Mouse (Mus musculus): ENCODE data around the gene Mon1b. TPM values are rescaled to one million over a fixed set of nuclear protein-coding genes. Genes with fewer than 3 reads are reported as not detected.

Gene Mon1b
- polyA plus RNA-seq, 2 experiments = 5.4 to 6.4 TPM

DNA sequence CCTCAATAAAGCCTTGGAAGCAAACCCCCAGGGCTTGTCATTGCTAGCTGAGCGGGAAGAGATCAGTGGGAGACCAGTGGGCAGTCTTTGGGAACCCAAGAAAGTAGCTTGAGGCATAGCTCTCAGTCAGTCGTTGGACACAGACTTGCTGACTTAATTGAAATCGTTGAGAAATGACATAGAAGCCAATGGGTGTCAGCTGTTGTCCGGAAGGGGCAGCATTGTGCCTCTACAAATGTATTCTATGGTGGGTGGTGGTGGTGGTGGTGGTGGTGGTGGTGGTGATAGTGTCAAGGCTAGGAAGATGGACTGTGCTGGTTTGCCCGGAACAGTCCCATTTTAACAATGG is 867 bp downstream of the Mon1b start:
- Histone ChIP-seq H3K9ac (ENCODE audit: low read depth, low read length, severe bottlenecking) (peak overlapping the region; percentile 54), H3K9me3 (ENCODE audit: control insufficient read depth, low read length) (no peaks in the 10 kb centered on the region), H3K36me3 (ENCODE audit: control insufficient read depth, insufficient read depth, low read length) (peaks cover 32% of the 10 kb centered on the region), H3K27me3 (ENCODE audit: control insufficient read depth, insufficient read depth, low read length) (no peaks in the 10 kb centered on the region), H3K4me3 (replicated peaks; ENCODE audit: low read length) (peak overlapping the region; percentile 56), H3K4me1 (ENCODE audit: control insufficient read depth, insufficient read depth, low read length) (peaks cover 14% of the 10 kb centered on the region), H3K4me2 (replicated peaks; ENCODE audit: low read depth, low read length, severe bottlenecking) (peak overlapping the region; percentile 96), H3K27ac (replicated peaks; ENCODE audit: low read depth, low read length) (no peak overlapping the region)
- 33% methylated on average over 5 of the region's 5 CpGs for WGBS
- ATAC-seq (ENCODE audit: low FRiP score, low read depth) (no peak), DNase-seq (ENCODE audit: low spot score) (no peak)
- no peak for TF ChIP-seq POLR2A (IDR thresholded peaks at IDR 0.05; ENCODE audit: borderline replicate concordance, extremely low read depth, insufficient read depth, insufficient read length)

- 90% methylated on average over 8 of the region's 8 CpGs for WGBS
- no peak overlapping the region for H3K9ac ChIP-seq (ENCODE audit: low read depth, low read length, severe bottlenecking)
- H3K27ac ChIP-seq (replicated peaks; ENCODE audit: low read depth, low read length) = no peak overlapping the region
- no peak for ATAC-seq (ENCODE audit: low FRiP score, low read depth)
- no peaks in the 10 kb centered on the region for H3K27me3 ChIP-seq (ENCODE audit: control insufficient read depth, insufficient read depth, low read length)
- H3K4me3 ChIP-seq (replicated peaks; ENCODE audit: low read length) = no peak overlapping the region
- peaks cover 8% of the 10 kb centered on the region for H3K4me1 ChIP-seq (ENCODE audit: control insufficient read depth, insufficient read depth, low read length)
- no peaks in the 10 kb centered on the region for H3K9me3 ChIP-seq (ENCODE audit: control insufficient read depth, low read length)
- no peak overlapping the region for H3K4me2 ChIP-seq (replicated peaks; ENCODE audit: low read depth, low read length, severe bottlenecking)
- no peak for TF ChIP-seq POLR2A (IDR thresholded peaks at IDR 0.05; ENCODE audit: borderline replicate concordance, extremely low read depth, insufficient read depth, insufficient read length)
- peaks cover 50% of the 10 kb centered on the region for H3K36me3 ChIP-seq (ENCODE audit: control insufficient read depth, insufficient read depth, low read length)
- DNase-seq (ENCODE audit: low spot score) = no peak
Measured at GRCm38 (mm10) chr8:113640357-113640756, 5.0 kb downstream of the Mon1b start.

- H3K9ac ChIP-seq (ENCODE audit: low read depth, low read length, severe bottlenecking) = no peak within 1 kb of the TSS
- no peaks in the 10 kb centered on the region for H3K4me1 ChIP-seq (ENCODE audit: control insufficient read depth, insufficient read depth, low read length)
- no peaks in the 10 kb centered on the region for H3K9me3 ChIP-seq (ENCODE audit: control insufficient read depth, low read length)
- WGBS = 92% methylated on average over 16 of the region's 16 CpGs
- no peak within 1 kb of the TSS for H3K27ac ChIP-seq (replicated peaks; ENCODE audit: low read depth, low read length)
- H3K36me3 ChIP-seq (ENCODE audit: control insufficient read depth, insufficient read depth, low read length) = peaks cover 49% of the 10 kb centered on the region
- no peak within 1 kb of the TSS for H3K4me3 ChIP-seq (replicated peaks; ENCODE audit: low read length)
- TF ChIP-seq POLR2A (IDR thresholded peaks at IDR 0.05; ENCODE audit: borderline replicate concordance, extremely low read depth, insufficient read depth, insufficient read length) = no peak
- H3K27me3 ChIP-seq (ENCODE audit: control insufficient read depth, insufficient read depth, low read length) = no peaks in the 10 kb centered on the region
- ATAC-seq (ENCODE audit: low FRiP score, low read depth) = no peak
- DNase-seq (ENCODE audit: low spot score) = no peak
- H3K4me2 ChIP-seq (replicated peaks; ENCODE audit: low read depth, low read length, severe bottlenecking) = no peak within 1 kb of the TSS
Measured at GRCm38 (mm10) chr8:113642926-113643325, 7.5 kb downstream of the Mon1b start, which contains the start of gene Syce1l. Gene Syce1l, plus strand, starts transcription at chr8:113643213.

DNA sequence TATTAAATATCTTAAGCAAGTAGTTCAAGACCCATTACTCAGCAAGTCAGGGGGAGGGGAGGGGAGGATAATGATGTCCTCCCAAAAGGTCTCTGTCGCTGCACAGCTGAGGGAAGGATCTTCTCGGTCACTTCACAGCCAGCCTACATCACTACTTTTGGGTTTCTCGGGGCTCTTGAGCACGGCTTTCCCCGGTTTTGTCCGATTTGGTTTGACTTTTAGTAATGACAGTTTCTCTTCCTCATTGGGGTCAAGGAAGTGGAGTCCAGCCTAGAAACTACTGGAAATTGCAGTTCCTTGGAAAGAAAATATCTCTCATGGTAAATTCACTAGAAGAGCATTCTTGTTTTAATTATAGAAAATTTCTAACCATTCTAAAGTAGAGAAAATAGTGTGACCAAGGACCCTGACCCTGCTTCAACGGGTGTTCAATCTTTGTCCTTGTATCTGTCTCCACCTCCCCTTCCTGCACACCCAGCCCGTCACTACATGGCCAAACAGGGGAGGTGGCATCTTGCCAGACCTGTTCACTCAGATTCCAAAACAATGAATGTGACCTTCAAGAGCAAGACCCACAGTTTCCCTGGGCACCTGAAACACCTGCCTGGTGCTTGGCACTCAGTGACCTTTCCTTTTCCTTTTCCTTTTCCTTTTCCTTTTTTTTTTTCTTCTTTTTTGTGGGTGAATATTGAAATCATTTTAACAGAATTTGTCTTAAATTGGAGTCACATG is 8.3 kb downstream of the Mon1b start:
- WGBS = 77% methylated on average over 8 of the region's 8 CpGs
- H3K36me3 ChIP-seq (ENCODE audit: control insufficient read depth, insufficient read depth, low read length) = peaks cover 42% of the 10 kb centered on the region
- ATAC-seq (ENCODE audit: low FRiP score, low read depth) (no peak), DNase-seq (ENCODE audit: low spot score) (no peak)
- H3K27ac ChIP-seq (replicated peaks; ENCODE audit: low read depth, low read length) = no peak overlapping the region
- H3K9ac ChIP-seq (ENCODE audit: low read depth, low read length, severe bottlenecking) = no peak overlapping the region
- no peak for TF ChIP-seq POLR2A (IDR thresholded peaks at IDR 0.05; ENCODE audit: borderline replicate concordance, extremely low read depth, insufficient read depth, insufficient read length)
- H3K27me3 ChIP-seq (ENCODE audit: control insufficient read depth, insufficient read depth, low read length) = no peaks in the 10 kb centered on the region
- H3K4me2 ChIP-seq (replicated peaks; ENCODE audit: low read depth, low read length, severe bottlenecking) = no peak overlapping the region
- H3K4me3 ChIP-seq (replicated peaks; ENCODE audit: low read length) = no peak overlapping the region
- no peaks in the 10 kb centered on the region for H3K4me1 ChIP-seq (ENCODE audit: control insufficient read depth, insufficient read depth, low read length)
- no peaks in the 10 kb centered on the region for H3K9me3 ChIP-seq (ENCODE audit: control insufficient read depth, low read length)

DNA sequence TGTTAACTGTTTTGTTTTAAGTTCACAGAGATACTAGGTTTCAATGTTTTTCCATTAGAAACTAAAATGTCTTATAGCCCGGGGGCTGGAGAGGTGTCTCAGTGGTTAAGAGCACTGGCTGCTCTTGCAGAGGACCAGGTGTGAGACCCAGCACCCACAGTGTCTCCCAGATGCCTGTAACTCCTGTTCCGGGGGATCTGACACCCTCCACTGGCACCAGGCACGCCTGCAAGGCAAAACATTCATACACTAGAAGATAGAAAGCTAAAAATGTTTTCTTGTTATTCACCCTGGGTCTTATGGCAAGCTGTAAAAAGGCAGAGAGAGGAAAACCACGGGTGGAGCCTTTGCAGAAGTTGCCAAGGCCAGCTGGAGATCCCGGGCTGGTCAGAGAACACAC is 9.8 kb downstream of the Mon1b start:
- peaks cover 27% of the 10 kb centered on the region for H3K36me3 ChIP-seq (ENCODE audit: control insufficient read depth, insufficient read depth, low read length)
- 61% methylated on average over 5 of the region's 5 CpGs for WGBS
- no peaks in the 10 kb centered on the region for H3K9me3 ChIP-seq (ENCODE audit: control insufficient read depth, low read length)
- no peak overlapping the region for H3K4me2 ChIP-seq (replicated peaks; ENCODE audit: low read depth, low read length, severe bottlenecking)
- H3K27ac ChIP-seq (replicated peaks; ENCODE audit: low read depth, low read length) = no peak overlapping the region
- no peaks in the 10 kb centered on the region for H3K27me3 ChIP-seq (ENCODE audit: control insufficient read depth, insufficient read depth, low read length)
- no peak for ATAC-seq (ENCODE audit: low FRiP score, low read depth)
- H3K9ac ChIP-seq (ENCODE audit: low read depth, low read length, severe bottlenecking) = no peak overlapping the region
- no peak for TF ChIP-seq POLR2A (IDR thresholded peaks at IDR 0.05; ENCODE audit: borderline replicate concordance, extremely low read depth, insufficient read depth, insufficient read length)
- H3K4me3 ChIP-seq (replicated peaks; ENCODE audit: low read length) = no peak overlapping the region
- no peak for DNase-seq (ENCODE audit: low spot score)
- no peaks in the 10 kb centered on the region for H3K4me1 ChIP-seq (ENCODE audit: control insufficient read depth, insufficient read depth, low read length)
